Mouse (Mus musculus) T-cell, adult 2 months (primary cell): ENCODE measurements around the gene Ppef2.

Experiments used
- DNase-seq: peaks from one replicate; pipeline ENCODE4 v3.0.0; 2022; ENCODE audit warnings: low spot score

The Ppef2 gene

GRCm38 (mm10) chr5:92239333-92240232 lies 16.5 kb downstream of the Ppef2 start:
- DNase-seq = peak; percentile 14

GRCm38 (mm10) chr5:92234939-92235557 lies 21.0 kb downstream of the Ppef2 start:
- peak; percentile 5 for DNase-seq

- DNase-seq = no peak
Measured at GRCm38 (mm10) chr5:92233366-92233765, 22.7 kb downstream of the Ppef2 start.

GRCm38 (mm10) chr5:92231836-92232235 lies 24.2 kb downstream of the Ppef2 start:
- no peak for DNase-seq

- DNase-seq = no peak
Measured at GRCm38 (mm10) chr5:92230306-92230705, 25.8 kb downstream of the Ppef2 start.

GRCm38 (mm10) chr5:92229514-92229913 lies 26.6 kb downstream of the Ppef2 start:
- no peak for DNase-seq

- DNase-seq = no peak
Measured at GRCm38 (mm10) chr5:92228776-92229175, 27.3 kb downstream of the Ppef2 start.

GRCm38 (mm10) chr5:92227782-92228181 lies 28.3 kb downstream of the Ppef2 start:
- DNase-seq = no peak

- DNase-seq = no peak
Measured at GRCm38 (mm10) chr5:92220287-92220902, 35.7 kb downstream of the Ppef2 start.

- DNase-seq = no peak
Measured at GRCm38 (mm10) chr5:92219826-92220225, 36.3 kb downstream of the Ppef2 start.

- no peak for DNase-seq
Measured at GRCm38 (mm10) chr5:92218915-92219793, 36.9 kb downstream of the Ppef2 start.

GRCm38 (mm10) chr5:92215308-92215707 lies 40.8 kb downstream of the Ppef2 start, which contains the start of gene U90926:
TSS of gene U90926 (minus strand) at chr5:92215408.
- no peak for DNase-seq

GRCm38 (mm10) chr5:92212231-92212630 lies 43.8 kb downstream of the Ppef2 start:
- DNase-seq = no peak

GRCm38 (mm10) chr5:92210205-92210604 lies 45.9 kb downstream of the Ppef2 start:
- DNase-seq = no peak

GRCm38 (mm10) chr5:92206121-92206520 lies 50.0 kb downstream of the Ppef2 start:
- no peak for DNase-seq

GRCm38 (mm10) chr5:92205706-92206105 lies 50.4 kb downstream of the Ppef2 start:
- no peak for DNase-seq

- DNase-seq = no peak
Measured at GRCm38 (mm10) chr5:92205184-92205583, 50.9 kb downstream of the Ppef2 start.

GRCm38 (mm10) chr5:92204162-92205036 lies 51.7 kb downstream of the Ppef2 start:
- DNase-seq = peak; percentile 19

GRCm38 (mm10) chr5:92198266-92198665 lies 57.8 kb downstream of the Ppef2 start:
- DNase-seq = no peak

GRCm38 (mm10) chr5:92196895-92197811 lies 58.9 kb downstream of the Ppef2 start:
- no peak for DNase-seq
